In the genomic region with DNA sequence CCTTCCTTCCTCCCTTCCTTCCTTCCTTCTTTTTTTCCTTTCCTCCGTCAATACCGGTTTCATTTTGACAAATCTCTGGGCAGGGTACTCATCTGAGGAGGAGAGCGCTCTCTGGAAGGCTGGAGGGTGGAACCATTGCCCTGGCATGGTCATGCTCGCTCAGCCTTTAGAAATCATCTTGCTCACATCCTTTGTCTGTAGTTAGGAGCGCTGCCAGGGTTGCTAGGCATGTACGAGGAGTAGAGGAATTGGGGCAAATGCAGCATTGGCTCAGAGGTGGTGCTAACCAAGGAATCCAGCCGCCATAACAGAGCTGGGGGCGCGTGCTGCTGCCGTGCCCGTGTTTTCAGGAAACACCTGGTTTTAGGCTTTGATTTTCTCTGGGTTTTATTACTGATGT, we compare ENCODE assay signal across 18 mouse cellular contexts. TPM values are rescaled to one million over a fixed set of nuclear protein-coding genes. Genes with fewer than 3 reads are reported as not detected.
A peak's percentile ranks its signal among the peaks of the same experiment; 100 is the strongest.
DNase-seq lines count a peak whose midpoint lies in the region; ATAC-seq and TF ChIP-seq lines count a peak whose summit lies in the region.
"Had no signal": no experiment of that assay in that cellular context is flagged by ENCODE, and none has a peak within 500 bp of the region (broad histone marks: within the 10 kb centered on the region; RNA-seq: fewer than 3 reads in every experiment).

No protein-coding gene starts in this region.

- H3K36me3 ChIP-seq in hindbrain, embryonic 14.5 days (replicated peaks; ENCODE audit: control insufficient read depth, insufficient read depth), result no peaks in the 10 kb centered on the region
- no peaks in the 10 kb centered on the region for H3K36me3 ChIP-seq in hindbrain, embryonic 12.5 days

- intact Hi-C loops in left cerebral cortex, postnatal 25 days (cut with DNase I), result no loop called here
- intact Hi-C loops in heart, postnatal 10 days (cut with DNase I), result no loop called here

- H3K4me1 ChIP-seq in hindbrain, embryonic 14.5 days (replicated peaks; ENCODE audit: control insufficient read depth, insufficient read depth, low read length), result no peaks in the 10 kb centered on the region
- H3K4me1 ChIP-seq in hindbrain, embryonic 12.5 days, result no peaks in the 10 kb centered on the region

- WGBS in hindbrain, embryonic 14.5 days, result 62% methylated on average over 11 of the region's 11 CpGs
- WGBS in hindbrain, embryonic 12.5 days, result 73% methylated on average over 11 of the region's 11 CpGs

- no peak overlapping the region for H3K27ac ChIP-seq in hindbrain, embryonic 14.5 days
- no peak overlapping the region for H3K27ac ChIP-seq in hindbrain, embryonic 12.5 days
- H3K27ac ChIP-seq in layer of hippocampus, adult 2 months, result peak overlapping the region; percentile 75
- H3K27ac ChIP-seq: liver, embryonic 14.5 days had no signal

- H3K27me3 ChIP-seq in hindbrain, embryonic 14.5 days (ENCODE audit: control insufficient read depth, insufficient read depth, low read length), result no peaks in the 10 kb centered on the region
- peaks cover 8% of the 10 kb centered on the region for H3K27me3 ChIP-seq in hindbrain, embryonic 12.5 days

- no peak for TF ChIP-seq POLR2A in brain, embryonic 14.5 days (IDR thresholded peaks at IDR 0.05; ENCODE audit: borderline replicate concordance, extremely low read depth, insufficient read depth, insufficient read length, poor library complexity, severe bottlenecking)

- TF ChIP-seq CTCF in brain, embryonic 14.5 days (IDR thresholded peaks at IDR 0.05; ENCODE audit: borderline replicate concordance, extremely low read depth, insufficient read depth, insufficient read length), result no peak
- TF ChIP-seq CTCF in layer of hippocampus, adult 2 months (conservative IDR thresholded peaks at IDR 0.05), result no peak

- no peak overlapping the region for H3K4me3 ChIP-seq in hindbrain, embryonic 14.5 days (replicated peaks; ENCODE audit: low read length)
- no peak overlapping the region for H3K4me3 ChIP-seq in hindbrain, embryonic 12.5 days
- peak overlapping the region; percentile 5; the same call in 1 of the 2 replicates for H3K4me3 ChIP-seq in layer of hippocampus, adult 2 months

- H3K9me3 ChIP-seq in hindbrain, embryonic 14.5 days (ENCODE audit: control insufficient read depth, low read length), result no peaks in the 10 kb centered on the region
- no peaks in the 10 kb centered on the region for H3K9me3 ChIP-seq in hindbrain, embryonic 12.5 days (replicated peaks)

- no peak overlapping the region for H3K9ac ChIP-seq in hindbrain, embryonic 14.5 days
- no peak overlapping the region for H3K9ac ChIP-seq in hindbrain, embryonic 12.5 days
- H3K9ac ChIP-seq: liver, embryonic 14.5 days had no signal

- DNase-seq in hindbrain, embryonic 14.5 days (ENCODE audit: low spot score), result peak; percentile 48
- DNase-seq in brain, embryonic 14.5 days (ENCODE audit: low read depth), result peak; percentile 83
- DNase-seq in layer of hippocampus, adult 2 months (ENCODE audit: low spot score in 2 of 2), result peak; percentile 59 to 68
- peak; percentile 36 to 63 for DNase-seq in left cerebral cortex, postnatal 25 days (ENCODE audit: low spot score in 2 of 2)
- DNase-seq in heart, postnatal 10 days, result no peak
- DNase-seq in heart, postnatal 4 days, result no peak
- DNase-seq in testis, postnatal 14 days (ENCODE audit: low spot score), result no peak
- DNase-seq: adrenal gland, postnatal 10 days; gastrocnemius, postnatal 10 days; thymus, postnatal 4 days had no signal

- peak; percentile 60; the same call in 1 of the 2 replicates for ATAC-seq in hindbrain, embryonic 14.5 days (ENCODE audit: low FRiP score)
- no peak for ATAC-seq in hindbrain, embryonic 12.5 days (ENCODE audit: low FRiP score)
- ATAC-seq: intestine, embryonic 16.5 days had no signal

- no peak overlapping the region for H3K4me2 ChIP-seq in hindbrain, embryonic 14.5 days (replicated peaks)
- no peak overlapping the region for H3K4me2 ChIP-seq in hindbrain, embryonic 12.5 days (replicated peaks)

RNA-seq across cellular contexts. Expression of a gene that starts 20.9 kb away (rescaled TPM):
- polyA plus RNA-seq in hindbrain, embryonic 14.5 days (2014; fragmentation: Nextera tagmentation; extraction: Ambion mirVana), result 46.6 and 50.0 TPM in 2 replicates
- 17.7 and 17.8 TPM in 2 replicates for polyA plus RNA-seq in hindbrain, embryonic 12.5 days (2016; fragmentation: Nextera tagmentation; extraction: Ambion mirVana)
- 27.4 and 33.8 TPM in 2 replicates for polyA plus RNA-seq in brain, embryonic 14.5 days (2012; rRNA removed)
- 10 to 100 TPM; 22.9 to 25.3 TPM for total RNA-seq in layer of hippocampus, adult 2 months (2021)
- total RNA-seq in left cerebral cortex, postnatal 25 days (2021), result 10 to 100 TPM; 15.3 to 19.2 TPM
- 10 to 100 TPM; 18.0 to 18.4 TPM for total RNA-seq in heart, postnatal 10 days (2021)
- 10 to 100 TPM; 21.4 to 25.4 TPM for total RNA-seq in heart, postnatal 4 days (2021)

RNA-seq across cellular contexts. Expression of a gene that starts 31.9 kb away (rescaled TPM):
- 0.47 and 0.74 TPM in 2 replicates for polyA plus RNA-seq in hindbrain, embryonic 14.5 days (2014; fragmentation: Nextera tagmentation; extraction: Ambion mirVana)
- polyA plus RNA-seq in hindbrain, embryonic 12.5 days (2016; fragmentation: Nextera tagmentation; extraction: Ambion mirVana), result 2.9 and 6.4 TPM in 2 replicates
- 0.43 and 0.88 TPM in 2 replicates for polyA plus RNA-seq in brain, embryonic 14.5 days (2012; rRNA removed)
- total RNA-seq in layer of hippocampus, adult 2 months (2021), result not detected
- not detected for total RNA-seq in left cerebral cortex, postnatal 25 days (2021)
- total RNA-seq in heart, postnatal 10 days (2021), result not detected
- total RNA-seq in heart, postnatal 4 days (2021), result not detected
- total RNA-seq: gastrocnemius, postnatal 10 days; megakaryocyte-erythroid progenitor cell, adult 5-6 weeks; neutrophil, adult 5-6 weeks had no signal
- polyA plus RNA-seq: cerebellum, adult 2 months; embryonic facial prominence, embryonic 14.5 days; heart, embryonic 14.5 days had no signal

RNA-seq across cellular contexts. Expression of a gene that starts 55.1 kb away (rescaled TPM):
- polyA plus RNA-seq in hindbrain, embryonic 14.5 days (2014; fragmentation: Nextera tagmentation; extraction: Ambion mirVana), result 107 and 119 TPM in 2 replicates
- polyA plus RNA-seq in hindbrain, embryonic 12.5 days (2016; fragmentation: Nextera tagmentation; extraction: Ambion mirVana), result 121 and 127 TPM in 2 replicates
- polyA plus RNA-seq in brain, embryonic 14.5 days (2012; rRNA removed), result 59.2 and 63.8 TPM in 2 replicates
- total RNA-seq in layer of hippocampus, adult 2 months (2021), result 10 to 100 TPM; 91.2 to 95.6 TPM
- 10 to 100 TPM; 82.1 to 83.3 TPM for total RNA-seq in left cerebral cortex, postnatal 25 days (2021)
- total RNA-seq in heart, postnatal 10 days (2021), result 100 to 1,000 TPM; 116 to 121 TPM
- 100 to 1,000 TPM; 153 to 156 TPM for total RNA-seq in heart, postnatal 4 days (2021)

Comparison
In these comparisons a context has a peak if more than half of its experiments do, and no peak if none do; other contexts are left out.
1. DNase-seq: peak in hindbrain, embryonic 14.5 days (single experiment), brain, embryonic 14.5 days (single experiment), layer of hippocampus, adult 2 months (2 of 2) and left cerebral cortex, postnatal 25 days (2 of 2); none in heart, postnatal 10 days (0 of 2), heart, postnatal 4 days (single experiment) and testis, postnatal 14 days (single experiment).